Mouse (Mus musculus): ENCODE measurements around the gene Tpsb2.

GRCm38 (mm10) chr17:25410786-25411185 is 44.7 kb downstream of the Tpsb2 start:
- TF ChIP-seq POLR2A (IDR thresholded peaks at IDR 0.05; ENCODE audit: extremely low read depth, insufficient read depth, low read length) (no peak), CTCF (IDR thresholded peaks at IDR 0.05; ENCODE audit: low read depth, low read length) (no peak)
